Mouse (Mus musculus) limb, embryonic 11.5 days (tissue): ENCODE measurements at regions not wholly inside any gene's neighbourhood (a gene's known extent, or its start where the extent isn't known, plus 50 kb on each side); places are given as distances from the start of the nearest gene placed in this dataset.
A peak's percentile ranks its signal among the peaks of the same experiment; 100 is the strongest.

Source experiments
- ATAC-seq: fragments of 200-750 bp; cut with Nextera tagmentation; 2 replicates; pipeline ENCODE4 v1.8.0; 2017; ENCODE audit warnings: low read depth; ENCODE audit not compliant: insufficient number of reproducible peaks, low FRiP score, low TSS enrichment
- DNase-seq: peaks from one replicate; pipeline ENCODE4 v3.0.0-alpha.2; 2015; ENCODE audit warnings: low spot score
- H3K27ac ChIP-seq: fragments of 300-500 bp; sonication (generic); replicated peaks from 2 replicates; pipeline ENCODE4 v1.5.1; 2014; ENCODE audit warnings: low read depth, mild to moderate bottlenecking, low read length
- H3K27me3 ChIP-seq: fragments of 300-500 bp; sonication (generic); 2 replicates; pipeline ENCODE4 v1.6.1; 2014; ENCODE audit warnings: mild to moderate bottlenecking, low read length, mixed read lengths; ENCODE audit not compliant: control insufficient read depth, insufficient read depth
- H3K36me3 ChIP-seq: fragments of 300-500 bp; sonication (generic); 2 replicates; pipeline ENCODE4 v1.6.1; 2014; ENCODE audit warnings: mild to moderate bottlenecking, low read length, moderate library complexity, mixed read lengths; ENCODE audit not compliant: control insufficient read depth, insufficient read depth
- H3K4me1 ChIP-seq: fragments of 300-500 bp; sonication (generic); 2 replicates; pipeline ENCODE4 v1.6.1; 2014; ENCODE audit warnings: low read length, mixed read lengths; ENCODE audit not compliant: control insufficient read depth, insufficient read depth
- H3K4me2 ChIP-seq: fragments of 300-500 bp; sonication (generic); 2 replicates; pipeline ENCODE4 v1.6.1; 2014; ENCODE audit warnings: low read depth, mild to moderate bottlenecking, moderate library complexity; ENCODE audit not compliant: severe bottlenecking
- H3K4me3 ChIP-seq: fragments of 300-500 bp; sonication (generic); 2 replicates; pipeline ENCODE4 v1.5.1; 2014; ENCODE audit warnings: low read depth, low read length
- H3K9ac ChIP-seq: fragments of 300-500 bp; sonication (generic); 2 replicates; pipeline ENCODE4 v1.6.1; 2014; ENCODE audit warnings: mild to moderate bottlenecking, low read length
- H3K9me3 ChIP-seq: fragments of 300-500 bp; sonication (generic); 2 replicates; pipeline ENCODE4 v1.6.1; 2016; ENCODE audit warnings: low read length; ENCODE audit not compliant: control insufficient read depth
- WGBS: fragments of 180-500 bp; shearing (Covaris S2); extraction: QIAGEN DNeasy Blood & Tissue Kit; methylation state at CpG from one replicate; pipeline ENCODE4 v1.1.7; 2014; 5-methylcytosine and 5-hydroxymethylcytosine counted together

- H3K9ac ChIP-seq: no peak overlapping the region
- no peaks in the 10 kb centered on the region for H3K27me3 ChIP-seq
- DNase-seq: peak; percentile 23
- no peaks in the 10 kb centered on the region for H3K4me1 ChIP-seq
- no peak overlapping the region for H3K27ac ChIP-seq
- WGBS: 29% methylated on average over 3 of the region's 3 CpGs
- H3K4me2 ChIP-seq: no peak overlapping the region
- H3K9me3 ChIP-seq: no peaks in the 10 kb centered on the region
- ATAC-seq: peak; percentile 77
- no peak overlapping the region for H3K4me3 ChIP-seq
- H3K36me3 ChIP-seq: no peaks in the 10 kb centered on the region
Measured at GRCm38 (mm10) chr13:80666186-80666713, 216.9 kb upstream of the Arrdc3 start.

DNA sequence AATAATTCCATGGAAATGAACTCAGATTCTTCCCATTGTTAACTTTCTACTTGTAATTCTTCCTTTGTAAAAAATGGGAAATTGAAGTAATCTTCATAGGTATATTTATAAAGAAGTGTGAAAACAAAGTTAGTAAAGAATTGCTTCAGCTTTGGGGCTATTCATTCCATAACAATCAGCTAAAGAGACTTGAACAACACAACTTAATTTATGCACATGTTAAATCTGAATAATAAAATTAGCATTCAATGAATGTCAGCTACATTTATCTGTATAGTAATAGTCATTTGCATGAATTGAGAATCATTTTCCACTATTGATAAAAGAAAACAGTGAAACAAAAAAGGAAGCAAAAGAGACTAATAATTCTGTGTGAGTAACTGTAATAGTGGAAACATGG lies 193.3 kb upstream of the Arrdc3 start:
- no peak overlapping the region for H3K4me3 ChIP-seq
- H3K4me2 ChIP-seq: no peak overlapping the region
- H3K4me1 ChIP-seq: no peaks in the 10 kb centered on the region
- DNase-seq (no peak), ATAC-seq (no peak)
- no peak overlapping the region for H3K27ac ChIP-seq
- no peak overlapping the region for H3K9ac ChIP-seq
- H3K36me3 ChIP-seq: no peaks in the 10 kb centered on the region
- no peaks in the 10 kb centered on the region for H3K9me3 ChIP-seq
- H3K27me3 ChIP-seq: no peaks in the 10 kb centered on the region

- DNase-seq (no peak), ATAC-seq (no peak)
- no peaks in the 10 kb centered on the region for H3K9me3 ChIP-seq
- no peak overlapping the region for H3K4me2 ChIP-seq
- H3K36me3 ChIP-seq: no peaks in the 10 kb centered on the region
- WGBS: 56% methylated on average over 4 of the region's 4 CpGs
- H3K27ac ChIP-seq: no peak overlapping the region
- H3K9ac ChIP-seq: no peak overlapping the region
- H3K4me1 ChIP-seq: no peaks in the 10 kb centered on the region
- no peaks in the 10 kb centered on the region for H3K27me3 ChIP-seq
- no peak overlapping the region for H3K4me3 ChIP-seq
Measured at GRCm38 (mm10) chr13:80690654-80691386, 192.4 kb upstream of the Arrdc3 start.

GRCm38 (mm10) chr13:80695549-80696150 lies 187.5 kb upstream of the Arrdc3 start:
- Histone ChIP-seq H3K9ac (no peak overlapping the region), H3K4me1 (no peaks in the 10 kb centered on the region), H3K4me2 (no peak overlapping the region), H3K27ac (no peak overlapping the region), H3K4me3 (no peak overlapping the region), H3K9me3 (no peaks in the 10 kb centered on the region), H3K36me3 (no peaks in the 10 kb centered on the region), H3K27me3 (no peaks in the 10 kb centered on the region)
- WGBS: 68% methylated on average over 1 of the region's 1 CpGs
- DNase-seq: no peak
- ATAC-seq: no peak

DNA sequence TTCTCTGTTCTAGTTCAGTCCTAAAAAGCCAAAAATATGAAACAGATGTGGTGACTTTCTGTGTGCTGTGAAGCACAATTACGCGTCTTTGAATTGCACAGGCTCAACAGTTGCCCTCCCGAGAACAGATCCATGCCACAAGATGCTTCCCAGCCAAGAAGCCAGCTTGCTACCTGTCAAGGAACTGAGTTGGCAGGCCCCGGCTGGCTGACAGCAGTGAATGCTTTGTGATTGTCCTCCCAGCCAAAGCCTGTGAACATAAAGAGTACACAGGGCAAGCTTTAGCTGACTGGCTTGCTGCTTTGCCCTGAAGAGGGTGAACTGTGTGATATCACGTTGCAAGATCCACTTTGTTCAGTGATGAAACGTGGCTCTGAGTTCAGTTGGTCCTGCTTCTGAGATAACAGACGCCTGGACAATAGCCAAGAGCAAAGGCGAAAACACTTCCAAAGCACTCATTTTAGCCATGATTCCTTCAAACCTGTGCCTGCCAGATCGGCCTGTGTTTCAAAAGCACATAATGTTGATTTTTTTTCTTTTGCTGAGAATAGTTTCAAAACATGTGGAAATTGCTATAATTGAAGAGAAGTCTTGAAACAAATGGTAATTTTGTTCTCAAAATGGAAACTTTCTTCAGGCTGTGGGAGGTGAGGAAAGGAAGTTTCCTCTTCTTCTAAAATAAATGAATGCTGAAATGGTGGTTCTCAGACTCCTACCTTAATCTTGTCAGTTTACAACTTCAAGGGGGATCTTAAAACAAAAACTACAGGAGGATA lies 173.5 kb upstream of the Arrdc3 start:
- no peak overlapping the region for H3K27ac ChIP-seq
- peak; percentile 33 for DNase-seq

DNA sequence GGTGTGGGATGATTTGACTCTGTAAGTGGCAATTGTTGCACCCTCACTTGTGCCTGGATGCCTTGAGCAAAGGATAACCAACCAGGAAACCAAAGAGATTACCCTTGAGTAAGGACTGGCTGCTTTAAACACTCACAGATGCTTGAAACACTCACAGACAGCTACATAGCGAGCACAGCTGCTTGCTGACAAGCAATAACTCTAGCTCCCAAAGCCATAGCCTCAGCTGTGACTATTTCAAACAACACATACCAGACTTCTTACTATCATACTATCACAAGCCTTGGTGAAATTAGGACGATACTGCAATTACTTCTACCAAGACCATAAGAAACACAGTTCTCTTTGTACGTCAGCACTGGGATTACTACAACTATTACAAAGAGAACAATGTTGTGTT lies 163.9 kb upstream of the Arrdc3 start:
- Histone ChIP-seq H3K27me3 (no peaks in the 10 kb centered on the region), H3K27ac (no peak overlapping the region), H3K4me2 (no peak overlapping the region), H3K36me3 (no peaks in the 10 kb centered on the region), H3K9me3 (no peaks in the 10 kb centered on the region), H3K4me1 (no peaks in the 10 kb centered on the region), H3K9ac (no peak overlapping the region), H3K4me3 (no peak overlapping the region)
- DNase-seq (no peak), ATAC-seq (no peak)
- WGBS: 39% methylated on average over 3 of the region's 3 CpGs

More for the DNA sequence above, 173.5 kb upstream of the Arrdc3 start:
- H3K36me3 ChIP-seq: no peaks in the 10 kb centered on the region
- no peaks in the 10 kb centered on the region for H3K9me3 ChIP-seq
- H3K27me3 ChIP-seq: no peaks in the 10 kb centered on the region
- H3K4me1 ChIP-seq: no peaks in the 10 kb centered on the region; the same call in 1 of the 2 replicates
- WGBS: 42% methylated on average over 9 of the region's 9 CpGs
- no peak overlapping the region for H3K4me3 ChIP-seq
- H3K4me2 ChIP-seq: no peak overlapping the region
- H3K9ac ChIP-seq: no peak overlapping the region
- ATAC-seq: no peak

GRCm38 (mm10) chr13:80723215-80724006 lies 159.8 kb upstream of the Arrdc3 start:
- H3K36me3 ChIP-seq: no peaks in the 10 kb centered on the region
- H3K27me3 ChIP-seq: no peaks in the 10 kb centered on the region
- WGBS: 68% methylated on average over 4 of the region's 4 CpGs
- no peaks in the 10 kb centered on the region for H3K4me1 ChIP-seq
- ATAC-seq (no peak), DNase-seq (no peak)
- no peak overlapping the region for H3K27ac ChIP-seq
- H3K9me3 ChIP-seq: no peaks in the 10 kb centered on the region
- H3K4me3 ChIP-seq: no peak overlapping the region
- H3K4me2 ChIP-seq: no peak overlapping the region
- H3K9ac ChIP-seq: no peak overlapping the region

DNA sequence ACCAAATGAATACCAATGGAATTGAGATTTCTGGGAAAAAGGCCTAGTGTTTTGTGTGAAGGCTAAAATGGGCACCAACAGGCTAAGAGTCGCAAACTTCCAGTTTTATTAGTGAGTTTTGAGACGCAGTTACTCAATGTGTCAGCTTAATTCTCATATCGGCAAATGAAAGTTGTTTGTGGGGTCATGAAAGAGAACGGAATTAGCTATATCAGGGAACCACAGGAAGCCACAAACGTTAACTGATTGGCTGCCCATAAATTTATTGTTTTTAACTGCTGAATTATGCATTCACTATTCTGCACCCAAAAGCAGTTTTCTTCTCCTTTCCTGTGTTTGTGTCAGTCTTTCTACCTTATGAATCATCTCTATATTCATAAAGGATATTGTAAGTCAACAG lies 154.0 kb upstream of the Arrdc3 start:
- ATAC-seq: no peak
- no peak overlapping the region for H3K9ac ChIP-seq
- H3K27ac ChIP-seq: no peak overlapping the region
- H3K4me3 ChIP-seq: no peak overlapping the region
- no peaks in the 10 kb centered on the region for H3K27me3 ChIP-seq
- H3K9me3 ChIP-seq: no peaks in the 10 kb centered on the region
- no peak for DNase-seq
- no peaks in the 10 kb centered on the region for H3K4me1 ChIP-seq
- H3K4me2 ChIP-seq: no peak overlapping the region
- 55% methylated on average over 5 of the region's 5 CpGs for WGBS
- no peaks in the 10 kb centered on the region for H3K36me3 ChIP-seq
